Mouse (Mus musculus): Measurements from ENCODE around the gene Vps37d.
A peak's percentile ranks its signal among the peaks of the same experiment; 100 is the strongest.
"Not testable (repeated sequence)": the region's sequence is repeated elsewhere in the genome, so short reads cannot be mapped to it uniquely, and the experiment has no call there.

Vps37d gene

DNA sequence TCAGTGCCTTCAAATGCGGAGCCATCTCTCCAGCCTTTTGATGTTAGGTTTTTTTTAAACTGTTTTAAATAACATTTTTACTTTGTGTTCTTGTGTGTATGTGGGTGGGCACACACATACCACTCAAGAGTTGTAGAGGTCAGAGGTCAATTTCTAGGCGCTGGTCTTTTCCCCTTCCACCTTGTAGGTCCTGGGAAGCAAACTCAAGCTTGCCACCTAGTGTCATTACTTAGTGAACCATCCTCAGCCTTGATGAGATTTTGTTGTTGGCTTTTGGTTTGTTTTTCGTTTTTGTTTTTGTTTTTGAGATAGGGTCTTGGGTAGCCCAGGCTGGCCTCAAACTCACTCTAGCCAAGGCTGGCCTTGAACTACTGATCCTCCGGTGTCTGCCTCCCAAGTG lies 2.4 kb downstream of the Vps37d start:
- peak; percentile 13 for DNase-seq (ENCODE audit: low read depth, low spot score)

DNA sequence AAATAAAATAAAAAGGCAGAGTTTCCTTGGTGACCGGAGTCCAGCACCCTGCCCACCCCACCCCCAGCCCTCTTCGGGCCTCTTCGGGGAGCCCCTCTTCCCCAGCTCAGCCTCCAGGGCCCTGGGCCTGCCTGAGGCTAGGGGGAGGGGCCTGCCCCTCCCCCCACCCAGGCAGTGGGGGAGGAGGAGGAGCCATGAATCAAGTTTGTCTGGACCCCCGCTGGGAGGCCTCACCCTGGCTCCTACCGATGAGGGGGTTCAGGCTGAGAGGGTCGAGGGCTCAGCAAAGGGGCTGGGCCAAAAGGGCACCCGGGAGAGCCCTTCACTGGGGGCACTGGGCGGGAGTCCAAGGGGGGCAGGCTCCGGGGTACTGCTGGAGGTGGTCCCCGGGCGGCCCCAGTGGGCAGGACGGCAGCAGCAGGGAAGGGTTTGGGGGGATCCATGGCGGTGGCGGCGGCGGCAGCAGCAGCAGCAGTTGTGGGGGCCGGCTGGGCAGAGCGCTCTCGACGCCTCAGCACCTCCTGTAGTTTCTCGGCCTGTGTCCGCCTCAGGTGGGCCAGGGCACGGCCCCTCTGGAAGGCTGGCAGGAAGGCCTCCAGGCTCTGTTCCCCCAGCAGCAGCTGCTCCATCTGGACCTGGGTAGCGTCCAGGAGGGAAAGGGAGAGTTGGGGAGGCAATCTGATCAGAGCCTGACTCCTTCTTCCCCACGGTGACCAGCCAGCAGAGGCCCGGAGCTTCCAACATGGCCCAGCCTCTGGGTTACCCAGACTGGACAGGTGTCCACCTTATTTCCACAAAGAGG lies 4.5 kb downstream of the Vps37d start:
- no peak for DNase-seq (ENCODE audit: low read depth, low spot score)

DNA sequence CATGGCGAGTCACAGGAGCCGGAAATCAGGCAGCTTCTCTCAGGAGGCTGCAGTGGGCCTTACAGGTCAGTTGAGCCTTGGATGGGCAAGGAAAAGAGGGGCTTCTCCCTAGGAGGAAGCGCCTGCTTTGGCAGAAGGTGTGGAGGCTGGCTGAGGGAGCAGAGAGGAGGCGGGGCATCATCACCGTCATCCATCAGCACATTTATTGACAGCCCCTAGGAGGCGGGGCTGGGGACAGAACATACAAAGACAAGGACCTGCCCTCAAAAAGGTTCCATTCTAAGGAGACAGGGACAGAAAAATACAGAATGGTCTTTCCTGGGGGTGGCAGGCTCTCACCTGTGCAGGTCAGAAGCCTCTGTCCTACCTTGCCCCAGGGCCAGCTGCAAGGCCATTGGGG lies 5.3 kb downstream of the Vps37d start:
- DNase-seq (ENCODE audit: low read depth, low spot score) = no peak

DNA sequence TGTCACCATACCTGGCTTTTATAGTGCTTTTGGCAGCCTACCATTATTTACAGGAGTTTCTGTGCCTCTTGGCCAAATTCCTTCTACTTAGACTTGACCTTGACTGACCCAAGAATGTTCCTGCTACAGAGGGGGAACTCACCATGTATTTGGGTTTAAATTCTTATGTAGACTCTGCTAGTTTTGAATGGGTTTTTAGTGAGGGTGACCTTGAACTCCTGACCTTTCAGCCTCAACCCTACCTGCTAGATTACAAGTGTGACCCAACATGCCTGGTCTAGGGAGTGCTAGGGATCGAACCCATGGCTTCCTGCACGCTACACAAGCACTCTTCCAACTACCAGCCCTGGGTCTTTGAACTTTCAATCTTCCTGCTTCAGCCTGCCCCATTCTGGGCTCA lies 6.0 kb downstream of the Vps37d start:
- DNase-seq (ENCODE audit: low read depth, low spot score) = no peak

DNA sequence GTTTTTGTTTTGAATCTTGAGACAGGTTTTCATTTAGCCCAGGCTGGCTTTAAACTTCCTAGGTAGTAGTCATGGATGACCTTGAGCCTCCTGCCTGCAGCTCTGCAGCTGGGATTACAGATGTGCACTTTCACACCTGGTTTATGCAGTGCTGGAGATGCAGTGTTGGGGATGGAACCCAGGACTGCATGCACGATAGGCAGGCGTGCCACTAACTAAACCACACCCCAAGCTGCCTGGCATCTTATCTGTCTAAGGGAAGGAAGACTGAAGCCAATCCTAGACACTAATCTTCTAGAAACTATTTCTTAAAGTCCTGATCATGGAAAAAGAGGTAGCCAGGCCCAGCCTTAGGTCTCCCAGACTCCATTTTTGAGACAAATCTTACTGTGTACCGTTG lies 7.6 kb downstream of the Vps37d start:
- DNase-seq (ENCODE audit: low read depth, low spot score) = no peak

DNA sequence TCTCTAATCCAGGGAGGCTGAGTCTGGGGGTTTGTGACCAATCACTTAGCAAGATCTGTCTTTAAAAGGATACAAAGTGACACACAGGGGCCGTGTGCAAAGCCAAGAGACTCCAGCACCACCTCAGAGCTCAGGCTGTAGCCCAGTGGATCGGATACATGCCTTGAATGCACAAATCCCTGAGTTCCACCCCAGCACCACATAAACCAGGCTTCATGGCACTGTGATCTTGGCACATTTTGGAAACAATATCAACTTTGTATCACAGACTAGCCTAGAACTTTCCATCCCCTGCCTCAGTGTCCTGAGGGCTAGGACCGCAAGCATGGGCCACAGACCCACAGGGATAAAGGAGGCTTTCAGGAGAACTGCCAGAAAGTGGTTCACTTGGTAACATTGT lies 12.1 kb downstream of the Vps37d start:
- no peak for DNase-seq (ENCODE audit: low read depth, low spot score)

DNA sequence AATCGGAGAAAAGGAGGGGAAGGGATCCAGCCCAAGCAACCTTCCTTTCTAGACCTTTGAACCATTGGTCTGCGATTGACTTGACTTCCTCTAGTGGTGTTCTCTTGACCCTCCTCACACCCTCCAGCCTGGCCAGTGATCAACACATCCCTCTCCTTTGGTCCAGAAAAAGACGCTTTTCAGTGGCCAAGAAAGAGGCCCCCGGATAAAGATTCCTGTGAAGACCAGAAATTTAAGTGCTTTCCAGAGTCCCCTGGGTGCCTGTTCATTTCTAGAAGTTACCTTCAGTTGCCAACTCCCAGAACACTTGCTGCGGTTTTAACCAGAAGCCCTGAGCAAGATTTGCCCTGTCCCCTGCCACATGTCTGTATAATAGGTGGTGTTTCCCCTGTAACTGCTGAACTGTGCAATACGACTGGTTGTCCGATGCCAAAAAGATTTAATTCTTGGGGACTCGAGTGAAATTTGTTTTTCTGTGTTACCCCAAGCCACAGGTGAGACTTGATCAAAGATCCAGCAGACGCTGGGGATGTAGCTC lies 13.1 kb downstream of the Vps37d start, which contains the start of gene Bud23:
Gene Bud23, minus strand, starts transcription at position 51 of the 538 bp plus-strand sequence.
- not testable (repeated sequence) for DNase-seq (ENCODE audit: low read depth, low spot score)

DNA sequence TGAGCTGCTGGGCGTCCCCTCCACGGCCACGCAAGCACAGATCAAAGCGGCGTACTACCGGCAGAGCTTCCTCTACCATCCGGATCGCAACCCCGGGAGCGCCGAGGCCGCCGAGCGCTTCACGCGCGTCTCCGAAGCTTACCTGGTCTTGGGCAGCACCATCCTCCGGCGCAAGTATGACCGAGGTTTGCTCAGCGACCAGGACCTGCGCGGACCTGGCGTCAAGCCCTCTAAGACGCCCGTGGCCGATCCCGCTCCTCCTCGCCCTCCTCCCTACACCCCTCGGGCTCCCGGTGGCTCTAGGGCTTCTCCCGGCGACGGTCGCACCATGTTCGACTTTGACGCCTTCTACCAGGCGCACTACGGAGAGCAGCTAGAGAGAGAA lies 13.7 kb downstream of the Vps37d start:
- DNase-seq (ENCODE audit: low read depth, low spot score) = no peak

DNA sequence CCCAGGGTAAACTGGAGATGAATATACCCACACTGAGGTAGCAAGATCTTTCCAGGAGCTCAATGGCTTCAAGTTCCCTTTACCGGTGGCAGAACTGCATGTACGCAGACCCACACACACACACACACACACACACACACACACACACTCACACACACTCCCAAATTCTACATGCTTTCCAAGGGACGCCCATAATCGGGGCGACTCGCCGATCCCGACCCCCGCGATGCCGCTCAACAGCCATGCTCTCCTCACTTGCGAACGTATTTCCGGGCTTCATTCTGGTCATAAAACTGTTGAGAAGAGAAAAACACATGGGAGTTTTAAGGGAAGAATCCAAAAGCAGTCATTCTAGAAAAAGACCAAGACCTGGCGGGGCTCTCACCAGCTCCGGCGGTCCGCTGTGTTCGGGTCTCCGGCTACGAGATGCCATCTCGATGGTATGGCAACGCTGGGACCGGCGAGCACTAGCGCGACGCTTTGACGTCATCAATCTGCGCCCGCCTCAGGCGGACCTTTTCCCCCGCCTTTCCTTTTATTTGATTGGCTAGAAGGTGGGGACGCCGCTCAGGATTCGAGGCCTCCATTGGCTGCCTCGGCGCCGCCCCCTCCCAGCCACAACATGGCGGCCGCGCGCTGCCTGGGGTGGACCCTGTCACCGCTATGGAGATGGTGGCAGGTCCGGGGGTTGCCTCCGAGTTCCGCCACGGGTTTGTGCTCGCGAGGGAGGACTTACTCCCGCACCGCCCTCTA lies 14.3 kb downstream of the Vps37d start, which contains the start of gene Dnajc30:
Gene Dnajc30, plus strand, starts transcription at position 574 of the 753 bp plus-strand sequence.
- peak; percentile 99 for DNase-seq (ENCODE audit: low read depth, low spot score)

DNA sequence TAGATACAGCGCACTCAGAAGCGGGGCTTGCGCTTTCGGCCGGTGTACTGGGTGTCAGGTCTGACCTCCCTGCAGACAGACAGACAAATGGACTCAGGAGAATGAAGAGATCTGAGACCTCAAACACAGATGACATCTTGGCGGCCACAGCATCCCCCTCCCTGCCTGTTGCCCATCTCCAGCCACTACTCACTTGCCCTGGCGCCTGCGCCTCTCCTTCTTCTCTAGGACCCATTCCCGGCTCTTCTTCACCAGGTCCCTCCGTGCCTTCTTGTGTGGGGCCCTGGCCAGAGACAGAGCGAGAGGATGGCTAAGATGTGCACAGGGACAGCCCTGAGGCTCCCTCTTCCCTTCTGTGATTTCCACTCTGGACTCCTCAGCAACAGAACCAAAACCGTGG lies 24.7 kb downstream of the Vps37d start:
- DNase-seq (ENCODE audit: low read depth, low spot score) = no peak

DNA sequence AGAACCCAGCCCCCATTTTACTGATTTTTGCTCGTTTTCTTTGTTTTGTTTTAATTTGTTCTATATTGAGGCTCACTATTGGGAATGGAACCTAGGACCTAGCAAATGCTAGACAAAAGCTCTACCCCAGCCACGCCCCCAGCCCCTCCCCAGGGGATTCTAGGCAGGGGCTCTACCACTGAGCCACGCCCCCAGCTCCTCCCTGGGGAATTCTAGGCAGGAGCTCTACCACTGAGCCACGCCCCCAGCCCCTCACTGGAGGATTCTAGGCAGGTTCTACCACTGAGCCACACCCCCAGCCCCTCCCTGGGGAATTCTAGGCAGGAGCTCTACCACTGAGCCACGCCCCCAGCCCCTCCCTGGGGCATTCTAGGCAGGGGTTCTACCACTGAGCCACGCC lies 28.8 kb downstream of the Vps37d start:
- not testable (repeated sequence) for DNase-seq (ENCODE audit: low read depth, low spot score)

DNA sequence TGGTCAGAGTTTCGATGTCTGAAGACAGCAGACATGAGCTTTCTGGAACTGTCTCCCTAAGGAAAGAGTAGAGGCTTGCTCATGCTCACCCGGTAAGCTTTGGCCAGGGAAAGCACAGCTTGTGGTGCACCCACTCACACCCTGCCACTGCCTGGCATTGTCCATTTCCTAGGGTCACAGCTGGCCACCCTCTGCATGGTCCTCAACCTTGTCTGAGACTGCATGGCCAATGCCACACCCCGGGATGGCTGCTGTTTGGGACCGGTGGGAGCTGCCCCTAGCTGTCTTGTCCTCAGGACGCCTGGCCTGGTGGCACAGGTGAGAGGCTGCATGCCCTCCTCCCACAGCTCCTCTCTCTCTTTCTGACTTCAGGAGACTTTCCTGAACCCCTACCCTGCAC lies 29.5 kb downstream of the Vps37d start:
- no peak for DNase-seq (ENCODE audit: low read depth, low spot score)

DNA sequence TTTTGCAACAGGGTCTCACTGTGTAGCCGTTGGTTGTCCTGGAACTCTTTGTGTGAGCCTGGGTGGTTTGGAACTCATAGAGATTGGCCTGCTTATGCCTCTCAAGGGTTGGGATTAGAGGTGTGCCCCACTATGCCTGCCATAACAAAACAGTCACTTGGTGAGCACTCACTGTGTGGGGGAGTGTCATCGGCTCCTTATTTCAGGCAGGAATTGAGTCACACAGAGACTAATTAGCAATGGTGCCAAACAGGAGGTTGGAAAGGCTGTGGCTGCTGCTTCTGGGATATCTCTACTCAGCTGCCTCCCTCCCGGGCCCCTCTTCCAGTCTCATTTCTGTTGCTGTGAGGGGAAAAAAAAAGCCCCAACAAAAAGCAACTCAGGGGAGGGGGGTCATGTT lies 33.5 kb downstream of the Vps37d start:
- peak; percentile 83 for DNase-seq (ENCODE audit: low read depth, low spot score)

DNA sequence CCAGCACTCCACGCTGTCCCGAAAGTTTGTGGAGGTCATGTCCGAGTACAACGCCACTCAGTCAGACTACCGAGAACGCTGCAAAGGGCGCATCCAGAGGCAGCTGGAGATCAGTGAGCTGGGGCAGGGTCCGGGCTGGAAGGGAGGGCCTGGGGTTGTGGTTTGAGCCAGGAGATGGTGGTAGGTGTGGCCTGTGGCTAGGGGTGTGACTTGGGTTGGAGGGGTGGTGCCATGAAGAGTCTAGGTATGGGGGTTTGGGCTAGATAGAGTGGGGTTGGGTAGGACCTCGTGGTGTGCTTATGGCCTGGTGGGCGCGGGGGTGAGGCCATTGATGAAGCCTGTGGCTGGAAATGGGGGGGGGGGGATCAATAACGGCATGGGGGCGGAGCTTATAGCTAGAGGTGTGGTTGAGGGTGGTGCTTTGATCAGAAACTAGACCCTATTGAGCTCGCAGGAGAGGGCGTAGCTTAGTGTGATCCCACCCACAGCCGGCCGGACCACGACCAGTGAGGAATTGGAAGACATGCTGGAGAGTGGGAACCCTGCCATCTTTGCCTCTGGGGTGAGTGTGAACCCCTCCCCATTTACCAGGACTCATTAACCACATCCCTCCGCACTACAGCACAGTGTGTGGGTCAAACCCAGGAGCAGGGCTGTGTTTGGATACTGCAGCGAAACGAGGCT lies 35.8 kb downstream of the Vps37d start:
- no peak for DNase-seq (ENCODE audit: low read depth, low spot score)

DNA sequence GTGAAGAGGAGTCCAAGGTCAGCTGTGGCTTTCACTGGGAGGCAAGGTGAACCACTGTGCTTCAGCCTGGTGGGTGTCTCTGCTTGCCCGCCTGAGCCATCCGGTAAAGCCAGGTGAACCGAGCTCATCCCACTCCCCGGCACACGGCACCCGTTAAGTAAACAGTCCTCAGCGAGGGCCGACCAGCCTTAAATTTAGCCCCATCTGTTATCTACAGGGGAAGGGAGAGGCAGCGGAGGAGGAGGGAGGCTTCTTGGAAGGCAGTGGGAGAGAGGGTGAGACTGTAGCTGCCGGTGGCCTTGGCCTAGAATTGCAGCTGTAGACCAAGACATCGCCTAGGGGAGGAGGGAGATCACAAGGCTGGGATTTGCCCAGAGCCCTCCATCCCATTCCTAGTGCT lies 37.3 kb downstream of the Vps37d start:
- peak; percentile 80 for DNase-seq (ENCODE audit: low read depth, low spot score)

DNA sequence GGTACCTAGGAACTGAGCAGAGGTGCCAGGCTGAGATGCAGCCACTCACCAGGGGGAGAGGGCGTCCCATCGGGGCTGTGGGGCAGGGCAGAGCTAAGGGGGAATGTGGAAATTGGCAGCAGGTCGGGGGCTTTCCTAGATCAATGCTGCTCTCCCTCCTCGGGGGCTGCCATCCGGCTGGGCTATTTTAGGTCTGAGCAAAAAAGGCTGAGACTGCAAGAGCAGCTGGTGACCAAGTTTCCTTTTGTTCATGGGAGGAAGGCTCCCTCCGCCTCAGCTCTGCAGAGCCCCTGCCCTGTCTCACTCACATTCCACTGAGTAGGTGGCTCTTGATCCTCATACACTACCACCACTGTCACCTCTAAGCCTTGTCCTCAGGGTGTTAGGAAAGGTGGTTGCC lies 38.0 kb downstream of the Vps37d start:
- peak; percentile 73 for DNase-seq (ENCODE audit: low read depth, low spot score)

DNA sequence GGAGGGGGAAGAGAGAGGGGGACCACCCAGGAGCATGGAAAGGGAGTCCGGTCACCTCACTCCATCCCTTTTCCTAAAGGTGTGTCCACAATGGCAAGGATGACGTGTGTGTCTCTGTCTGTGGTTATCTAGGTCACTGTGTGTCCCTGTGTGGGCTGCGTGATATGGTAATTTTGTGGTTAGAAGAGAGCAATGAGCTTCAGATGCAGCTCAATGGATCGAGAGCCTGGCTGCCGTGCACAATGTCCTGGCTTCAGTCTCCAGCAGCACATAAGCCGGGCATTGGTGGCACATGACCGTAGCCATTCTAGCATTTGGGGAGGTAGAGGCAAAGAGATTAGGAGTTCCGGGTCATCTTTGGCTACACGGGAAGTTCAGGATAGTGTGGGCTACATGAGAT lies 38.5 kb downstream of the Vps37d start:
- peak; percentile 60 for DNase-seq (ENCODE audit: low read depth, low spot score)

DNA sequence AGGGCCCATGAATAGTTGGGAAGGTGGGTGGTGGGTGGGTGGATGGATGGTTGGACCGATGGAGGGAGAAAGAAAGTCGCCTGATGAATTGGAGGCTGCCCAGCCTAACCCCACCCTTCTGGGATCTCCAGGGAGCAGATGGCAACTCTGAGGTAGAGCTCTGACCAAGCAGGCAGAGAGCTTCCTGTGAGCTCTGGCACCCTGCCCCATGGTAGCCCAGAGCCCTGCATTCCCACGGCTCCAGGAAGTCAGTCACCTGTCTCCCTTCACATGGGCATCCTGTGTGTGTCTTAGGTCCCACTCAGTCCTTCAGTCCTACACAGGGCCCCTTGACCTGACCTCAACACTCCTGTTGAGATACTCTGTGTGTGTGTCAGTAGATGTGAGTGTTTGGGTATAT lies 40.1 kb downstream of the Vps37d start:
- DNase-seq (ENCODE audit: low read depth, low spot score) = no peak

DNA sequence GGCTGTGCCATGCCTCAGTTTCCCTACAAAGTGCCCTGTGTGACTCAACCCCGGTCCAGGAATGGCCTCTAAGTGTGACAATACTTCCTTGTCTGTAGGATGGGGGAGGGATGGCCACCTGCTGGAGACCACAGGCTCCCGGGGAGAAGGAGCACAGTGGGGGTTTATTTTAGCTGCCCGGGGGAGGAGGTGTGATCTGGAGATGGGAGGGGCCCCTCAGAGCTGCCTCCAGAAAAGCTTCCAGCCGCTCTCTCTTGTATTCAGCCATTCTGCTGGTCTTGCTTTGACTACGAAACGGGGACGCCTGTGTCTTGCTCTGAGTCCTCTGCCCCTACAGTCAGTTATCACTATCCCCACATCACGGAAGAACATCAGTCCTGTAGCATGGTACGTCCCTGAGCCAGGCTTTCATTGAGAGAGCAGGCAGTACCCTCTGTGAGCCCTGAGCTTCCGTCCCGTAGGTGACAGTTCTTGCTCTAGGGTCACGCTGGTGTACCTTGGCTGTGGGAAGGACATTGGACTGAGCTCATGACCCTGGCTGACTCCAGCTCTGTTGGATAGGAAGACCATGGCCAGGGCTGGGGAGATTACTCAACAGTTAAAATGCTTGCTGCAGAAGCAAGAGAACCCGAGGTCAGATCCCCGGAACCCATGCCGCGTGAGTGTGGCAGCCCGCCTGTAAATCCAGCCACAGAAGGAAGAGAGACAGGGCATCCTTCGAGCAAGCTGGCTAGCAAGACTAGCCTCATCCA lies 42.3 kb downstream of the Vps37d start:
- DNase-seq (ENCODE audit: low read depth, low spot score) = peak; percentile 85

DNA sequence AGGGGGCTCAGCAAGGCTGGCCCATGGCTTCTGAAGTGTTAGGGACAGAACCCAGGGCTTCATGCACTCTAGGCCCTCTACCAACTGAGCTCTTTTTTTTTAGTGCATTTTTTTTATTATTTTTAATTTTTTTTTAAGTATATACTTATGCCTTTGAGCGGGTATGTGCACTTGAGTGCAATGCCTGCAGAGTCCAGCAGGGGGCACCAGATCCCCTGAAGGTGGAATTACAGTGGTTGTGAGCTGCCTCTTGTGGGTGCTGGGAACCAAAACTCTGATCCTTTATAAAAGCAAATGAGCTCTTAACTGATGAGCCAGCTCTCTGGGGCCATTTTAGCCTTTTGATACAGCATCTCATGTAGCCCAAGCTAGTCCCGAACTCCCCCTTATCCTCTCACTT lies 43.5 kb downstream of the Vps37d start:
- no peak for DNase-seq (ENCODE audit: low read depth, low spot score)

DNA sequence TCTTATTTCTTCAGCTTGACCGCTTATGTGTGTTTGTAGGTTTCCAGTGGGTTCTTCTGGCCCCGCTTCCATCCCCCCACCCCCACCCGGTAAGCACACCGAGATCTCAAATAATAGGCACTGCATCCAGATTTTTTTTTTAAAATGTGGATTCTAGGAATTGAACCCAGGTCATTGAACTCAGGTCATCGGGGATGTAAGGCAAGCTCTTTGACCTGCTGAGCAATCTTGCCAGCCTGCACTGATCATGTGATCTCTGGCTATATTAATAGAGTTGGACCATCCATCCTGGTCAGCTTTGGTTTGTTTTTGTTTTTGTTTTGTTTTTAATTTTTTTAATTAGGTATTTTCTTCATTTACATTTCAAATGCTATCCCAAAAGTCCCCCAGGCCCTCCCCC lies 45.5 kb downstream of the Vps37d start:
- DNase-seq (ENCODE audit: low read depth, low spot score) = no peak
